Mouse (Mus musculus) left cerebral cortex, adult 8-10 months (tissue): ENCODE data around the gene Mlph. TPM values are rescaled to one million over a fixed set of nuclear protein-coding genes. Genes with fewer than 3 reads are reported as not detected.

Experiments
- DNase-seq, 2 experiments: peaks; one replicate each; pipeline ENCODE4 v3.0.0; 2022; ENCODE audit warnings: low spot score in 2 of 2
- total RNA-seq, 4 experiments: library from RNA; stranded (reverse); gene quantifications; 2 replicates each; pipeline ENCODE4 v1.2.4; 2022

The Mlph gene
- total RNA-seq, 4 experiments from 2014 or later: 1.8 to 4.0 (median 2.7) TPM

GRCm38 (mm10) chr1:90906357-90906756 is 8.5 kb upstream of the Mlph start:
- DNase-seq: no peak

GRCm38 (mm10) chr1:90909161-90909560 is 5.7 kb upstream of the Mlph start:
- DNase-seq: no peak

GRCm38 (mm10) chr1:90909631-90910152 is 5.2 kb upstream of the Mlph start:
- no peak for DNase-seq

GRCm38 (mm10) chr1:90913231-90913630 is 1.7 kb upstream of the Mlph start:
- no peak for DNase-seq

- no peak for DNase-seq
Measured at GRCm38 (mm10) chr1:90917509-90917908, 2.6 kb downstream of the Mlph start.

- DNase-seq: no peak
Measured at GRCm38 (mm10) chr1:90921687-90922086, 6.8 kb downstream of the Mlph start.

GRCm38 (mm10) chr1:90926030-90926429 is 11.1 kb downstream of the Mlph start:
- DNase-seq: no peak

GRCm38 (mm10) chr1:90927308-90927707 is 12.4 kb downstream of the Mlph start:
- no peak for DNase-seq

GRCm38 (mm10) chr1:90927929-90928574 is 13.2 kb downstream of the Mlph start:
- no peak for DNase-seq

- DNase-seq: peak; percentile 69
Measured at GRCm38 (mm10) chr1:90928575-90928934, 13.7 kb downstream of the Mlph start.

- no peak for DNase-seq
Measured at GRCm38 (mm10) chr1:90933001-90933400, 18.1 kb downstream of the Mlph start.

- no peak for DNase-seq
Measured at GRCm38 (mm10) chr1:90936990-90937389, 22.1 kb downstream of the Mlph start.

GRCm38 (mm10) chr1:90939980-90940379 is 25.1 kb downstream of the Mlph start:
- DNase-seq: no peak

- DNase-seq: no peak
Measured at GRCm38 (mm10) chr1:90945171-90945570, 30.3 kb downstream of the Mlph start.

GRCm38 (mm10) chr1:90947252-90947651 is 32.4 kb downstream of the Mlph start:
- DNase-seq: no peak

- DNase-seq: no peak
Measured at GRCm38 (mm10) chr1:90949309-90949708, 34.4 kb downstream of the Mlph start.

GRCm38 (mm10) chr1:90951670-90952069 is 36.8 kb downstream of the Mlph start:
- no peak for DNase-seq

GRCm38 (mm10) chr1:90952808-90953207 is 37.9 kb downstream of the Mlph start, which contains the start of gene Prlh:
Prlh (plus strand) TSS chr1:90953108.
- no peak for DNase-seq

GRCm38 (mm10) chr1:90953688-90954087 is 38.8 kb downstream of the Mlph start:
- DNase-seq: no peak

GRCm38 (mm10) chr1:90956245-90957096 is 41.6 kb downstream of the Mlph start:
- peak in 1 of 2 experiments; percentile 33 for DNase-seq

GRCm38 (mm10) chr1:90962526-90962925 is 47.6 kb downstream of the Mlph start:
- DNase-seq: no peak

- no peak for DNase-seq
Measured at GRCm38 (mm10) chr1:90962994-90963393, 48.1 kb downstream of the Mlph start.
